Mouse (Mus musculus) effector memory CD4-positive, alpha-beta T cell, adult 5 months (primary cell): Measurements from ENCODE around the gene D17H6S53E. TPM values are rescaled to one million over a fixed set of nuclear protein-coding genes. Genes with fewer than 3 reads are reported as not detected.

Experiments
- polyA plus RNA-seq: library from polyadenylated mRNA; unstranded; fragments of 100-300 nt; shearing (Covaris generic); gene quantifications from one replicate; pipeline ENCODE4 v1.2.1, GENCODE M21; 2017

D17H6S53E gene
- polyA plus RNA-seq, 1 experiment from 2014 or later = 0.75 TPM

Other genes starting within 250 kb of the D17H6S53E start
- gene Zbtb12, start 246.9 kb upstream of the D17H6S53E start, polyA plus RNA-seq = 0.21 TPM
- not detected for gene Gm20547, start 244.3 kb upstream of the D17H6S53E start, polyA plus RNA-seq
- gene C2, start 228.1 kb upstream of the D17H6S53E start, polyA plus RNA-seq = 1.2 TPM
- 57.8 TPM for gene Ehmt2, start 227.9 kb upstream of the D17H6S53E start, polyA plus RNA-seq
- not detected for gene Slc44a4, start 211.9 kb upstream of the D17H6S53E start, polyA plus RNA-seq
- gene Neu1, start 195.1 kb upstream of the D17H6S53E start, polyA plus RNA-seq = 74.6 TPM
- 2,452 TPM for gene Hspa1b, start 167.1 kb upstream of the D17H6S53E start, polyA plus RNA-seq
- gene Gm20481, start 156.5 kb upstream of the D17H6S53E start, polyA plus RNA-seq = 125 TPM
- gene Hspa1a, start 154.2 kb upstream of the D17H6S53E start, polyA plus RNA-seq = 1,550 TPM
- not detected for gene Hspa1l, start 153.7 kb upstream of the D17H6S53E start, polyA plus RNA-seq
- gene Lsm2, start 144.5 kb upstream of the D17H6S53E start, polyA plus RNA-seq = 47.6 TPM
- 182 TPM for gene Vars, start 125.4 kb upstream of the D17H6S53E start, polyA plus RNA-seq
- gene Vwa7, start 109.8 kb upstream of the D17H6S53E start, polyA plus RNA-seq = 0.10 TPM
- not detected for gene Sapcd1, start 98.4 kb upstream of the D17H6S53E start, polyA plus RNA-seq
- 2.2 TPM for gene Msh5, start 79.6 kb upstream of the D17H6S53E start, polyA plus RNA-seq
- 305 TPM for gene Clic1, start 76.4 kb upstream of the D17H6S53E start, polyA plus RNA-seq
- 1.00 TPM for gene Ddah2, start 67.3 kb upstream of the D17H6S53E start, polyA plus RNA-seq
- not detected for gene Ly6g6c, start 61.0 kb upstream of the D17H6S53E start, polyA plus RNA-seq
- gene Mpig6b, start 60.2 kb upstream of the D17H6S53E start, polyA plus RNA-seq = not detected
- gene Ly6g6e, start 49.5 kb upstream of the D17H6S53E start, polyA plus RNA-seq = not detected
- not detected for gene Ly6g6d, start 48.3 kb upstream of the D17H6S53E start, polyA plus RNA-seq
- not detected for gene Ly6g6f, start 40.8 kb upstream of the D17H6S53E start, polyA plus RNA-seq
- gene Abhd16a, start 37.1 kb upstream of the D17H6S53E start, polyA plus RNA-seq = 88.6 TPM
- not detected for gene Ly6g5c, start 18.1 kb upstream of the D17H6S53E start, polyA plus RNA-seq
- 2.1 TPM for gene Ly6g5b, start 10.9 kb upstream of the D17H6S53E start, polyA plus RNA-seq
- gene Gpank1, start 4.9 kb upstream of the D17H6S53E start, polyA plus RNA-seq = 43.9 TPM
- 190 TPM for gene Csnk2b, start 4.3 kb upstream of the D17H6S53E start, polyA plus RNA-seq
- not detected for gene Apom, start 5.7 kb downstream of the D17H6S53E start, polyA plus RNA-seq
- gene Bag6, start 8.8 kb downstream of the D17H6S53E start, polyA plus RNA-seq = 75.1 TPM
- gene Prrc2a, start 38.5 kb downstream of the D17H6S53E start, polyA plus RNA-seq = 38.6 TPM
- gene Aif1, start 49.7 kb downstream of the D17H6S53E start, polyA plus RNA-seq = not detected
- gene Lst1, start 62.1 kb downstream of the D17H6S53E start, polyA plus RNA-seq = 1.6 TPM
- 849 TPM for gene Ltb, start 68.1 kb downstream of the D17H6S53E start, polyA plus RNA-seq
- gene Tnf, start 75.6 kb downstream of the D17H6S53E start, polyA plus RNA-seq = 107 TPM
- 42.5 TPM for gene Lta, start 79.0 kb downstream of the D17H6S53E start, polyA plus RNA-seq
- gene Gm16181, start 94.5 kb downstream of the D17H6S53E start, polyA plus RNA-seq = not detected
- 4.8 TPM for gene Atp6v1g2, start 107.3 kb downstream of the D17H6S53E start, polyA plus RNA-seq
- gene Nfkbil1, start 109.4 kb downstream of the D17H6S53E start, polyA plus RNA-seq = 18.7 TPM
- 170 TPM for gene Ddx39b, start 115.4 kb downstream of the D17H6S53E start, polyA plus RNA-seq
- 6,438 TPM for gene H2-D1, start 136.4 kb downstream of the D17H6S53E start, polyA plus RNA-seq
- 0.26 TPM for gene H2-Q1, start 194.0 kb downstream of the D17H6S53E start, polyA plus RNA-seq
- gene H2-Q2, start 215.9 kb downstream of the D17H6S53E start, polyA plus RNA-seq = 47.9 TPM